Mouse (Mus musculus): ENCODE measurements around the gene Gmppb. TPM values are rescaled to one million over a fixed set of nuclear protein-coding genes. Genes with fewer than 3 reads are reported as not detected.

The Gmppb gene
- polyA plus RNA-seq, 2 experiments: 30.4 to 41.3 TPM

DNA sequence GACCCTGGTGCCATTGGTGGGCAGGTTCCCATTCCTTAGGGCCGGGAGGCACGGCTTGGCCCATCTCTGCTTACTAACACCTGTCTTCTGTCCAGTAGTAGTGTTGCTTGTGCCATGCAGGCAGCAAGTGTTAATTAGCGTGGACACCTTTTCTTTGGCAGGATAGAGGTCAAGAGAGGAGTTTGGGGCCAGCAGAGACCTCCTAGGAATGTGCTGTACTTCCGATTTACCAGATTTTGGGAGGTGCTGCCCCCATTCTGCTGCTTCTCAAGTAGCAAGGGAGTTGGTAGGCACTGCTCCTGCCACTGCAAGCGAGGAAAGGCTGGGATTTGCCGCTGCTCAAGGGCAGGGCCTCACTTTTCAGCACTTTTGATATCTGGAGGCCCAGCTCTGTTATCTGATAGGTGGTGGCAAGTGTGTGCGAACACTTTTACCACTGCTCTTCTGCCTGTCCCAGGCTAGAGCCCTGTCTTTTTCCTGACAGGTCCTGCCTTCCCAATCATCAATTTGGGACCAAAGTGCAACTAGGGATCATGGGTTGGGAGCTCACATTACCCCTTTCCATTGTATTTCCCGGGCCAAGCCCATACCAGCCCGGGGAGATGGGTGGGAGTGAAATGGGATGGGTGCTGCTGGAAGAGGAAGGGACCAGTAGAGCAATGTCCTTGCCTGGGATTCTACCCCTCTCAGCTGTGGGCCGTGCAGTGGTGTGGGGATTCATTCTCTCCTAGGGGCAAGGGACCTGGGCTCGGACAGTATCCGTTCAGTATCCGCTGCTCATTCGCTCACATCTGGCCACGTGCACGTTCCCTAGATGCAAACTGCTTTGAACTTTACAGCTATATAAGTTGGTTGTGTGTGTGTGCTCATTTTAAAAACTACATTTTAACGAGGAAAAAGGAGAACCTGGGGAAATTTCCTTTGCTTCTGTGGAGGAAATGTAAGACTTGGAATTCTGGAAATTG lies 1.2 kb upstream of the Gmppb start:
- no peak for ATAC-seq (ENCODE audit: low FRiP score, low read depth)
- peak overlapping the region; percentile 83 for H3K4me3 ChIP-seq (replicated peaks; ENCODE audit: low read length)
- peak overlapping the region; percentile 53 for H3K27ac ChIP-seq (replicated peaks; ENCODE audit: low read depth, low read length)
- H3K36me3 ChIP-seq (ENCODE audit: control insufficient read depth, insufficient read depth, low read length): peaks cover 69% of the 10 kb centered on the region
- no peak for DNase-seq (ENCODE audit: low spot score)
- no peak for TF ChIP-seq POLR2A (IDR thresholded peaks at IDR 0.05; ENCODE audit: borderline replicate concordance, extremely low read depth, insufficient read depth, insufficient read length)
- H3K9me3 ChIP-seq (ENCODE audit: control insufficient read depth, low read length): no peaks in the 10 kb centered on the region
- H3K4me2 ChIP-seq (replicated peaks; ENCODE audit: low read depth, low read length, severe bottlenecking): peak overlapping the region; percentile 75
- no peaks in the 10 kb centered on the region for H3K27me3 ChIP-seq (ENCODE audit: control insufficient read depth, insufficient read depth, low read length)
- peaks cover 5% of the 10 kb centered on the region; the same call in 1 of the 2 replicates for H3K4me1 ChIP-seq (ENCODE audit: control insufficient read depth, insufficient read depth, low read length)
- WGBS: 47% methylated on average over 17 of the region's 17 CpGs
- peak overlapping the region; percentile 87; the same call in 1 of the 2 replicates for H3K9ac ChIP-seq (ENCODE audit: low read depth, low read length, severe bottlenecking)

GRCm38 (mm10) chr9:108048566-108048955 lies 481 bp upstream of the Gmppb start:
- Histone ChIP-seq H3K27me3 (ENCODE audit: control insufficient read depth, insufficient read depth, low read length) (no peaks in the 10 kb centered on the region), H3K4me3 (replicated peaks; ENCODE audit: low read length) (peak overlapping the region; percentile 83), H3K27ac (replicated peaks; ENCODE audit: low read depth, low read length) (peak overlapping the region; percentile 53), H3K4me1 (ENCODE audit: control insufficient read depth, insufficient read depth, low read length) (peaks cover 10% of the 10 kb centered on the region; the same call in 1 of the 2 replicates), H3K4me2 (replicated peaks; ENCODE audit: low read depth, low read length, severe bottlenecking) (peak overlapping the region; percentile 75), H3K36me3 (ENCODE audit: control insufficient read depth, insufficient read depth, low read length) (peaks cover 63% of the 10 kb centered on the region), H3K9ac (ENCODE audit: low read depth, low read length, severe bottlenecking) (peak overlapping the region; percentile 87), H3K9me3 (ENCODE audit: control insufficient read depth, low read length) (no peaks in the 10 kb centered on the region)
- peak; percentile 2 for ATAC-seq (ENCODE audit: low FRiP score, low read depth)
- DNase-seq (ENCODE audit: low spot score): no peak
- 0% methylated on average over 18 of the region's 19 CpGs for WGBS
- TF ChIP-seq POLR2A (IDR thresholded peaks at IDR 0.05; ENCODE audit: borderline replicate concordance, extremely low read depth, insufficient read depth, insufficient read length): no peak

DNA sequence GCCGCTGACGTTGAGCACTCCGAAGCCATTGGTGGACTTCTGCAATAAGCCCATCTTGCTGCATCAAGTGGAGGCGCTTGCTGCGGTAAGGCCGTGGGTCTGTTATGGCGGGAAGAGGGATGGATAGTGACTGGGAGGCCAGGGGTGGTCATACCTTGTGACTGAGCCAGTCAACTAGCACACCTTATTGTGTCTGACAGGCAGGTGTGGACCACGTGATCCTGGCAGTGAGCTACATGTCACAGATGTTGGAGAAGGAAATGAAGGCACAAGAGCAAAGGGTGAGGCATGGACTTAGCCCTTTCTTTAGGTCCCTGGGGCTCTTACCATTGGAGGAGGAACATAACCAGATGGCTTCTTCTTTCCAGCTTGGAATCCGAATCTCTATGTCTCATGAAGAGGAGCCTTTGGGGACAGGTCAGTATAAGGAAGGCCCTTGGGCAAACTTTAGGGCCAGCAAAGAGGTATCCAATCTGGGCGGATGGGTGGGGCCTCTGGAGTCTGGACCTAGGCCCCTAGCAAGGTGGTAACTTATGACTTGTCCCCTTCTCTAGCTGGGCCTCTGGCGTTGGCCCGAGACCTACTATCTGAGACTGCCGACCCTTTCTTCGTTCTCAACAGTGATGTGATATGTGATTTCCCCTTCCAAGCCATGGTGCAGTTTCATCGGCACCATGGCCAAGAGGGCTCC lies 664 bp downstream of the Gmppb start:
- Histone ChIP-seq H3K27ac (replicated peaks; ENCODE audit: low read depth, low read length) (peak overlapping the region; percentile 84), H3K4me3 (replicated peaks; ENCODE audit: low read length) (peak overlapping the region; percentile 83), H3K4me2 (replicated peaks; ENCODE audit: low read depth, low read length, severe bottlenecking) (peak overlapping the region; percentile 75), H3K27me3 (ENCODE audit: control insufficient read depth, insufficient read depth, low read length) (no peaks in the 10 kb centered on the region), H3K36me3 (ENCODE audit: control insufficient read depth, insufficient read depth, low read length) (peaks cover 65% of the 10 kb centered on the region), H3K4me1 (ENCODE audit: control insufficient read depth, insufficient read depth, low read length) (peaks cover 10% of the 10 kb centered on the region; the same call in 1 of the 2 replicates), H3K9ac (ENCODE audit: low read depth, low read length, severe bottlenecking) (peak overlapping the region; percentile 87), H3K9me3 (ENCODE audit: control insufficient read depth, low read length) (no peaks in the 10 kb centered on the region)
- no peak for DNase-seq (ENCODE audit: low spot score)
- no peak for TF ChIP-seq POLR2A (IDR thresholded peaks at IDR 0.05; ENCODE audit: borderline replicate concordance, extremely low read depth, insufficient read depth, insufficient read length)
- ATAC-seq (ENCODE audit: low FRiP score, low read depth): no peak
- WGBS: 39% methylated on average over 15 of the region's 15 CpGs

GRCm38 (mm10) chr9:108051184-108051930 lies 2.3 kb downstream of the Gmppb start:
- Histone ChIP-seq H3K9ac (ENCODE audit: low read depth, low read length, severe bottlenecking) (no peak overlapping the region), H3K4me1 (ENCODE audit: control insufficient read depth, insufficient read depth, low read length) (peaks cover 10% of the 10 kb centered on the region; the same call in 1 of the 2 replicates), H3K4me2 (replicated peaks; ENCODE audit: low read depth, low read length, severe bottlenecking) (no peak overlapping the region), H3K4me3 (replicated peaks; ENCODE audit: low read length) (no peak overlapping the region), H3K9me3 (ENCODE audit: control insufficient read depth, low read length) (no peaks in the 10 kb centered on the region), H3K27me3 (ENCODE audit: control insufficient read depth, insufficient read depth, low read length) (no peaks in the 10 kb centered on the region), H3K27ac (replicated peaks; ENCODE audit: low read depth, low read length) (no peak overlapping the region), H3K36me3 (ENCODE audit: control insufficient read depth, insufficient read depth, low read length) (peaks cover 61% of the 10 kb centered on the region)
- no peak for TF ChIP-seq POLR2A (IDR thresholded peaks at IDR 0.05; ENCODE audit: borderline replicate concordance, extremely low read depth, insufficient read depth, insufficient read length)
- 94% methylated on average over 15 of the region's 15 CpGs for WGBS
- DNase-seq (ENCODE audit: low spot score): no peak
- no peak for ATAC-seq (ENCODE audit: low FRiP score, low read depth)

GRCm38 (mm10) chr9:108051931-108052220 lies 2.8 kb downstream of the Gmppb start:
- Histone ChIP-seq H3K4me1 (ENCODE audit: control insufficient read depth, insufficient read depth, low read length) (peaks cover 10% of the 10 kb centered on the region; the same call in 1 of the 2 replicates), H3K9me3 (ENCODE audit: control insufficient read depth, low read length) (no peaks in the 10 kb centered on the region), H3K9ac (ENCODE audit: low read depth, low read length, severe bottlenecking) (no peak overlapping the region), H3K4me3 (replicated peaks; ENCODE audit: low read length) (no peak overlapping the region), H3K27me3 (ENCODE audit: control insufficient read depth, insufficient read depth, low read length) (no peaks in the 10 kb centered on the region), H3K4me2 (replicated peaks; ENCODE audit: low read depth, low read length, severe bottlenecking) (no peak overlapping the region), H3K27ac (replicated peaks; ENCODE audit: low read depth, low read length) (no peak overlapping the region), H3K36me3 (ENCODE audit: control insufficient read depth, insufficient read depth, low read length) (peaks cover 59% of the 10 kb centered on the region)
- no peak for DNase-seq (ENCODE audit: low spot score)
- ATAC-seq (ENCODE audit: low FRiP score, low read depth): no peak
- TF ChIP-seq POLR2A (IDR thresholded peaks at IDR 0.05; ENCODE audit: borderline replicate concordance, extremely low read depth, insufficient read depth, insufficient read length): no peak
- WGBS: 83% methylated on average over 4 of the region's 4 CpGs
